Mouse (Mus musculus): Measurements from ENCODE around the gene Vps9d1. TPM values are rescaled to one million over a fixed set of nuclear protein-coding genes. Genes with fewer than 3 reads are reported as not detected.
"Not testable (repeated sequence)": the region's sequence is repeated elsewhere in the genome, so short reads cannot be mapped to it uniquely, and the experiment has no call there.

Vps9d1 gene
- polyA plus RNA-seq (2015; fragmentation: Nextera tagmentation; extraction: Ambion mirVana): 28.0 and 31.4 TPM in 2 replicates

DNA sequence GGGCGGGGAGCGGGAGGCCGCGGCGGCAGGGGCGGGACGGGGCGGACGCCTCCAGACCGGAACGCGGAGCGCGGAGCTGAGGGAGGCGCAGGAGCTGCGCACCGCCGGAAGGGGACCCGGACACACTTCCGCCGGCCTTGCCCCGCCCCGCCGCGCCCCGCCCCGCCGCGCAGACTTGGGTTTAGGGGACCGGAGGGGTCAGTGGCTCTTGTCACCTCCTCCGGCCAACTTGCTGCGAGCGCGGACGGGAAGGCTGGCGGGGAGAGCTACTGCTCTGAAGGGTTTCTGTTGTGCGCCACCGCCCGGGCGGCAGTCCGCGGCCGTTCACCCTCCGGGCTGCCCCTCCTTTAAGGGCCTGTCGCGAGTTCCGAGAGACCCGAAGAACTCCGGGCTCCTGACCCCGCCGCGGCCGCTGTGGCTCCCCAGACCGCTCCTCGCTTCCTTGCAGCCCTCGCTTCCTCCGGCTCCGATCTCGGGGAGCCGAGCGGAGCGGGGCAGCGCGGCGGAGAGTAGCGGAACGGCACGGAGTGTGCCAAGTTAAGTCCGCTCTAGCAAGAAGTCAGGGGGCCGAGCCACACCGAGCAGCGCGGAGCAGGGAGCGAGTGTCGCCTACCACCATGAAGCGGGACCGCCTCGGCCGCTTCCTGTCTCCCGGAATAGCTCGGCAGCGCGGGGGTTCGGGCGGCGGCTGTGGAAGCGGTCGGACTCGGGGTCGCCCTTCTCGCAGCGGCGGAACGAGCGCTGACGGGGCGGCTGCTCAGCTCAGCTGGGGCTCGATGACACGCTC lies at the start of gene Vps9d1, which contains the start of gene Zfp276:
Vps9d1 (minus strand) TSS at position 250 of the 787 bp plus-strand sequence.
Zfp276 (plus strand) TSS at position 97 of the 787 bp plus-strand sequence.
- no peaks in the 10 kb centered on the region for H3K9me3 ChIP-seq (replicated peaks)
- H3K9ac ChIP-seq: peak within 1 kb of the TSS; percentile 99
- peak; percentile 94 for ATAC-seq (ENCODE audit: insufficient number of reproducible peaks, low FRiP score, low TSS enrichment, low read depth)
- peak within 1 kb of the TSS; percentile 94 for H3K4me3 ChIP-seq (replicated peaks)
- under 1% methylated on average over 99 of the region's 99 CpGs for WGBS
- H3K36me3 ChIP-seq: peaks cover 52% of the 10 kb centered on the region
- H3K4me2 ChIP-seq (replicated peaks): peak within 1 kb of the TSS; percentile 78
- peaks cover 36% of the 10 kb centered on the region for H3K4me1 ChIP-seq
- H3K27me3 ChIP-seq: no peaks in the 10 kb centered on the region
- peak within 1 kb of the TSS; percentile 87 for H3K27ac ChIP-seq (replicated peaks)

DNA sequence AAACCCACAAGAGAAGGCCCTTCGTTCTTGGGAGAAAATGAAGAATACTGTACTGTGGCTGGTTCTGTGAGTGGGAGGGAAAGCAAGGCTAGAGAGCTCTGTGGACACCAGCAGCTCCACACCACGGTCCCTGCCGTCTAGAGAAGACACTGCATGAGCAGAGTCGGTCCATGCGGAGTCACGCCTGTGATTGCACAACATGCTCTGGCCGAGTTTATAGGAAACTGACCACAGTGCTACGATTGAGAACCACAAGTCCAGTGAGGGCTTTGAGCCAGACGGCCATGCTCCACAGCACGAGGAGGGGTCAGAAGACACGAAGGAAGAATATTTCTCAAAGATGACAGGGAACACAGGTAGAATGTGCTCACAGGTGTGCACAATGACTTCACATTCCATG lies 44.2 kb upstream of the Vps9d1 start:
- Histone ChIP-seq H3K27ac (replicated peaks) (no peak overlapping the region), H3K4me2 (replicated peaks) (no peak overlapping the region), H3K4me1 (no peaks in the 10 kb centered on the region), H3K9me3 (replicated peaks) (no peaks in the 10 kb centered on the region), H3K9ac (no peak overlapping the region), H3K27me3 (no peaks in the 10 kb centered on the region), H3K36me3 (peaks cover 22% of the 10 kb centered on the region; the same call in 1 of the 2 replicates), H3K4me3 (replicated peaks) (no peak overlapping the region)
- WGBS: 90% methylated on average over 11 of the region's 11 CpGs
- ATAC-seq (ENCODE audit: insufficient number of reproducible peaks, low FRiP score, low TSS enrichment, low read depth): no peak

- no peak overlapping the region for H3K4me2 ChIP-seq (replicated peaks)
- H3K4me1 ChIP-seq: no peaks in the 10 kb centered on the region
- no peaks in the 10 kb centered on the region for H3K9me3 ChIP-seq (replicated peaks)
- no peak overlapping the region for H3K9ac ChIP-seq
- no peak overlapping the region for H3K27ac ChIP-seq (replicated peaks)
- no peaks in the 10 kb centered on the region for H3K27me3 ChIP-seq
- no peak for ATAC-seq (ENCODE audit: insufficient number of reproducible peaks, low FRiP score, low TSS enrichment, low read depth)
- WGBS: 88% methylated on average over 2 of the region's 2 CpGs
- H3K4me3 ChIP-seq (replicated peaks): no peak overlapping the region
- H3K36me3 ChIP-seq: peaks cover 31% of the 10 kb centered on the region
These were observed 38.6 kb upstream of the Vps9d1 start for GRCm38 (mm10) chr8:123292785-123293184.

DNA sequence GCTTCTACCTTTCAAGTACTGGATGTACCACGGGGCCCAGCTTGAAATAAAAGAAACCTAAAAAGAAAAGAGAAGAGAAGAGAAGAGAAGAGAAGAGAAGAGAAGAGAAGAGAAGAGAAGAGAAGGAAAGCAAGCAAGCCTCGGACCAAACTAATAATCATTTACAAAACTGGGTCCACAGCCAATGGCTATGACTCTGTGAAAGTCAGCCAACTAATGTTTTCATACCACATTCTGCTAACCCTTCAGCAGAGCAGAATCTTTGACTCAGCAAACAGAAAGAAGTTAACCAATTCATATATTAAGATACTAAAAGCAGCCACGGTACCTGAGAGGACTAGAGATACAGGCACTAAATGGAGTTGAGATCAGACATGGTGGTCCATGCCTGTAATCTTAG lies 38.1 kb upstream of the Vps9d1 start:
- Histone ChIP-seq H3K4me3 (replicated peaks) (no peak overlapping the region), H3K27ac (replicated peaks) (no peak overlapping the region), H3K4me2 (replicated peaks) (no peak overlapping the region), H3K9me3 (replicated peaks) (no peaks in the 10 kb centered on the region), H3K4me1 (no peaks in the 10 kb centered on the region), H3K9ac (no peak overlapping the region), H3K36me3 (peaks cover 34% of the 10 kb centered on the region), H3K27me3 (no peaks in the 10 kb centered on the region)
- WGBS: 82% methylated on average over 3 of the region's 3 CpGs
- no peak for ATAC-seq (ENCODE audit: insufficient number of reproducible peaks, low FRiP score, low TSS enrichment, low read depth)

DNA sequence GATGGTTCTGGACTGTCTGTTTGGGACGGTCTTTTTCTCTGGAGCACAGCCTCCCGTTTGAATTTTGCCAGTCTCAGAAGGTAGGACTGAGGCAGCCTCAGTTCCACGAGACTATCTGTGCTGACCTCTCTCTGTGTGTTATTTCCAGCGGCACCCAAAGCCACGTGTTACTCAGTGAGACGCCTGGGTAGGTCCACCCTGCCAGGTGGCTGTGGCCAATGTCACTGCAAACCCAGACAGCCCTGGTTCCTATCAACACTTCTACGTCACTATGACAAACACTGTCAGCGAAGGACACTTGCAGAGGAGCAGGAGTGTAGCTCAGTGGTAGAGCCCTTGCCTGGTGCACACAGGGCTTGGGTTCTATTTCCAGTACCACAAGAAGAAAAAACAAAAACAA lies 37.6 kb upstream of the Vps9d1 start:
- Histone ChIP-seq H3K4me2 (replicated peaks) (no peak overlapping the region), H3K27me3 (no peaks in the 10 kb centered on the region), H3K9me3 (replicated peaks) (no peaks in the 10 kb centered on the region), H3K9ac (no peak overlapping the region), H3K4me1 (no peaks in the 10 kb centered on the region), H3K4me3 (replicated peaks) (no peak overlapping the region), H3K27ac (replicated peaks) (no peak overlapping the region), H3K36me3 (peaks cover 34% of the 10 kb centered on the region)
- WGBS: 87% methylated on average over 8 of the region's 8 CpGs
- no peak for ATAC-seq (ENCODE audit: insufficient number of reproducible peaks, low FRiP score, low TSS enrichment, low read depth)

DNA sequence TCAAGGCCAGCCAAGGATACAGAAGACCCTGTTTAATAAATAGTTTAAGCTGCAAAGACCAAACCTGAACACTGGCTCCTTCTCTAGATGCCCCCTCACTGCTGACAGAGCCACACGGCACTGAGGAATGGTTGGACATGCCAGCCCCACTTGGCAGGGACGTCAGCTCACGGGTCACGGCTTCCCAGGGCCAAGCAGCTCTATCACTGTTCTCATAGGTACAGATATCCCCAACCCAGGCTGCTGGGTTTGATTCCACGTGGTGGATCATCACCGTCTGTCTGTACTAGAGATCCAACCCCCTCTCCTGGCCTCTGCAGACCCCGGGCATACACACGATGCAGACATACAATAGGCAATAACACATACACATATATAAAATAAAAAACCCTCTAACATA lies 36.5 kb upstream of the Vps9d1 start:
- no peak overlapping the region for H3K9ac ChIP-seq
- H3K9me3 ChIP-seq (replicated peaks): no peaks in the 10 kb centered on the region
- no peak for ATAC-seq (ENCODE audit: insufficient number of reproducible peaks, low FRiP score, low TSS enrichment, low read depth)
- 91% methylated on average over 8 of the region's 8 CpGs for WGBS
- no peak overlapping the region for H3K27ac ChIP-seq (replicated peaks)
- H3K4me1 ChIP-seq: no peaks in the 10 kb centered on the region
- peaks cover 29% of the 10 kb centered on the region for H3K36me3 ChIP-seq
- H3K27me3 ChIP-seq: no peaks in the 10 kb centered on the region
- no peak overlapping the region for H3K4me2 ChIP-seq (replicated peaks)
- H3K4me3 ChIP-seq (replicated peaks): no peak overlapping the region

GRCm38 (mm10) chr8:123290166-123290565 lies 36.0 kb upstream of the Vps9d1 start:
- no peak for ATAC-seq (ENCODE audit: insufficient number of reproducible peaks, low FRiP score, low TSS enrichment, low read depth)
- Histone ChIP-seq H3K27me3 (no peaks in the 10 kb centered on the region), H3K4me2 (replicated peaks) (no peak overlapping the region), H3K27ac (replicated peaks) (no peak overlapping the region), H3K9ac (no peak overlapping the region), H3K4me3 (replicated peaks) (no peak overlapping the region), H3K4me1 (no peaks in the 10 kb centered on the region), H3K9me3 (replicated peaks) (no peaks in the 10 kb centered on the region), H3K36me3 (peaks cover 25% of the 10 kb centered on the region)
- WGBS: 74% methylated on average over 4 of the region's 4 CpGs

DNA sequence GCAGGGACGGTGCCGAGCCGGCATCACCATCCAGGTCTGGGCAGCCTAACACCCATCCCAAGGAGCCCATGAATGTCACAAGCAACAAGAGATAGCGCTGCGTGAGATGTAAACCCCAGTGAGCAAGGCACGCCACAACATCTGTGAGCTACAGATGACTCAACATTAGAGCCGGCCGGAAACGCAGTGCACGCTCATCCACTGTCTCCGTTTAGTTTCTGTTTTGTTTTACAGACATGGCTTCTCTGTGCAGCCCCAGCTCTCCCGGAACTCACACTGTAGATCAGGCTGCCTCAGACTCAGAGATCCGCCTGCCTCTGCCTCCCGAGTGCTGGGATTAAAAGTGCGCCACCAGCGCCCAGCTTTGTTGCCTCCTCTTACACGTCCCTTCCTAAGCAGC lies 33.2 kb upstream of the Vps9d1 start:
- no peak overlapping the region for H3K27ac ChIP-seq (replicated peaks)
- H3K36me3 ChIP-seq: peaks cover 9% of the 10 kb centered on the region
- no peaks in the 10 kb centered on the region for H3K27me3 ChIP-seq
- no peaks in the 10 kb centered on the region for H3K9me3 ChIP-seq (replicated peaks)
- ATAC-seq (ENCODE audit: insufficient number of reproducible peaks, low FRiP score, low TSS enrichment, low read depth): no peak
- WGBS: 92% methylated on average over 17 of the region's 17 CpGs
- H3K9ac ChIP-seq: no peak overlapping the region
- no peaks in the 10 kb centered on the region for H3K4me1 ChIP-seq
- no peak overlapping the region for H3K4me3 ChIP-seq (replicated peaks)
- no peak overlapping the region for H3K4me2 ChIP-seq (replicated peaks)

DNA sequence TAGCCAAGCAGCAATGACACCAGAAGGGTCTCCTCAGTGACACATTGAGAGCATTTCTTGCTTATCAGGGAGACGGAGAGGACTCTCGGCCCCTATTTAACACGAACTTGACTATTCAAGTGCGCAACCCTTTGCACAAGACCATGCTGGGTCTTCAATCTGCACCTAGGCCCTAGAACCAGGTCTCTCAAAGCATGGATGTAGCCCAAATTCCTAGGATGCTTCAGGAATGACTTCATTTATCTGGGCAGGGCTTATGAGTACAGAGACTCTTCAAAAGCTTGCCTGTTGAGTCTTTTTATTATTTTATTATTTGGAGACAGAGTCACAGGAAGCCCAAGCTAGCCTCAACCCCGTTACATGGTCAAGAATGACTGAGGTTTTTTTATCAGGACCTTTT lies 30.3 kb upstream of the Vps9d1 start:
- no peak overlapping the region for H3K27ac ChIP-seq (replicated peaks)
- no peak overlapping the region for H3K4me2 ChIP-seq (replicated peaks)
- WGBS: 93% methylated on average over 5 of the region's 5 CpGs
- H3K9me3 ChIP-seq (replicated peaks): no peaks in the 10 kb centered on the region
- H3K4me3 ChIP-seq (replicated peaks): no peak overlapping the region
- peaks cover 19% of the 10 kb centered on the region for H3K36me3 ChIP-seq
- no peaks in the 10 kb centered on the region for H3K4me1 ChIP-seq
- no peaks in the 10 kb centered on the region for H3K27me3 ChIP-seq
- no peak overlapping the region for H3K9ac ChIP-seq
- no peak for ATAC-seq (ENCODE audit: insufficient number of reproducible peaks, low FRiP score, low TSS enrichment, low read depth)

DNA sequence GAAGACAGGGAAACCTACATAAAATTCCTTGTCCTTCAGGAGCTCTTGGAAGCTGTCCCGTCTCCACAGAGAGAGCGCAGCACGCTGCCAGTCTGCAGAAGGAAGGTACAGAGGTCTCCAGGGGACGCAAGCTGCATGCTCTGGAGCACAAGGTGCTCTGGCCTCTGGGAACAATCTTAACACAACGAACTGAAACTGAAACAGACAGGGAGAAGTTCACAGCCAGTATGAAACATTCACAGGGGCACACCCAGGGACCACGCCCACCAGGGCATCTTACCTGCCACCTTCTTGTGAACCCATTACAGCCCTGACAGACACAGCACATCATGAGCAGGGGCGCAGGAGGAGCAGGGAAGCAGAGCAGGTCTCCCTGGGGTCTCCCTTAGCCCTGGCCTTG lies 29.8 kb upstream of the Vps9d1 start:
- 89% methylated on average over 7 of the region's 7 CpGs for WGBS
- H3K36me3 ChIP-seq: peaks cover 19% of the 10 kb centered on the region

GRCm38 (mm10) chr8:123282994-123283393 lies 28.8 kb upstream of the Vps9d1 start:
- 85% methylated on average over 6 of the region's 6 CpGs for WGBS
- H3K9me3 ChIP-seq (replicated peaks); H3K4me3 ChIP-seq (replicated peaks); H3K27ac ChIP-seq (replicated peaks); ATAC-seq (ENCODE audit: insufficient number of reproducible peaks, low FRiP score, low TSS enrichment, low read depth); H3K4me1 ChIP-seq; H3K9ac ChIP-seq; H3K4me2 ChIP-seq (replicated peaks); H3K27me3 ChIP-seq: not testable (repeated sequence)
- peaks cover 15% of the 10 kb centered on the region for H3K36me3 ChIP-seq

More for the DNA sequence above, 29.8 kb upstream of the Vps9d1 start:
- ATAC-seq (ENCODE audit: insufficient number of reproducible peaks, low FRiP score, low TSS enrichment, low read depth): no peak
- Histone ChIP-seq H3K9me3 (replicated peaks) (no peaks in the 10 kb centered on the region), H3K4me3 (replicated peaks) (no peak overlapping the region), H3K27ac (replicated peaks) (no peak overlapping the region), H3K4me1 (no peaks in the 10 kb centered on the region), H3K9ac (no peak overlapping the region), H3K27me3 (no peaks in the 10 kb centered on the region), H3K4me2 (replicated peaks) (no peak overlapping the region)
